Mouse (Mus musculus): Measurements from ENCODE around the gene Ifna7. TPM values are rescaled to one million over a fixed set of nuclear protein-coding genes. Genes with fewer than 3 reads are reported as not detected.
"Not testable (repeated sequence)": the region's sequence is repeated elsewhere in the genome, so short reads cannot be mapped to it uniquely, and the experiment has no call there.

Ifna7 gene
- not detected in 2 replicates for total RNA-seq (2014; fragmentation: Nextera tagmentation)
- not detected in 2 replicates for total RNA-seq (2017)

- no peak for ATAC-seq (replicated peaks; ENCODE audit: low FRiP score, low TSS enrichment, poor library complexity, severe bottlenecking)
Measured at GRCm38 (mm10) chr4:88815928-88816327, at the start of gene Ifna7. Ifna7 (plus strand) TSS chr4:88816228.

DNA sequence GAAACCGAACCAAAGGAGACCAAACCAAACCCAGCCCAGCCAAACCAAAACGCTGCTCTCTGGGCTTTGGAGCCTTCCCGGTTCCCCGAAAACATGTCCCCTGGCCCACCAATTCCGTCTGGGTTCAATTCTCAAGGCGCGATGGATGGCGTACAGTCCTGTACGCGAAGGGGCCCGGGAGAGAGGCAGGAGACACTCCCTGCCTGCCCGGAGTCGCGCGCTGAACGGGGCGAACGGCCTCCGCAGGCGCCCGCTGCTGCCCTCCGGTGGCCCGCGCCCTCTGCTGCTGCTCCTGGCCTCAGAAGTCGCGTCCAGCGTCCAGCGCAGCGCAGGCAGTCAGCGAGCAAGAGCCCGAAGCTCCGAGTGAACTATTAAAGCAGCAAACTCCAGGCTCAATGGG lies 42.5 kb upstream of the Ifna7 start, which contains the start of gene Gm13290:
Gene Gm13290 (plus strand): TSS at position 301 of the 400 bp plus-strand sequence.
- not testable (repeated sequence) for ATAC-seq (replicated peaks; ENCODE audit: low FRiP score, low TSS enrichment, poor library complexity, severe bottlenecking)

- not testable (repeated sequence) for ATAC-seq (replicated peaks; ENCODE audit: low FRiP score, low TSS enrichment, poor library complexity, severe bottlenecking)
Measured at GRCm38 (mm10) chr4:88776622-88777021, 39.4 kb upstream of the Ifna7 start, which contains the start of gene Gm13289. Gm13289 (plus strand) TSS chr4:88776922.

GRCm38 (mm10) chr4:88779550-88779949 lies 36.5 kb upstream of the Ifna7 start, which contains the start of gene Gm13272:
Gm13272 (plus strand) TSS chr4:88779850.
- not testable (repeated sequence) for ATAC-seq (replicated peaks; ENCODE audit: low FRiP score, low TSS enrichment, poor library complexity, severe bottlenecking)

- ATAC-seq (replicated peaks; ENCODE audit: low FRiP score, low TSS enrichment, poor library complexity, severe bottlenecking) = not testable (repeated sequence)
Measured at GRCm38 (mm10) chr4:88780320-88780719, 35.7 kb upstream of the Ifna7 start.

GRCm38 (mm10) chr4:88781831-88782230 lies 34.2 kb upstream of the Ifna7 start, which contains the start of gene Ifnz:
Ifnz (plus strand) TSS chr4:88782131.
- ATAC-seq (replicated peaks; ENCODE audit: low FRiP score, low TSS enrichment, poor library complexity, severe bottlenecking) = not testable (repeated sequence)

GRCm38 (mm10) chr4:88782335-88782734 lies 33.7 kb upstream of the Ifna7 start:
- ATAC-seq (replicated peaks; ENCODE audit: low FRiP score, low TSS enrichment, poor library complexity, severe bottlenecking) = not testable (repeated sequence)

DNA sequence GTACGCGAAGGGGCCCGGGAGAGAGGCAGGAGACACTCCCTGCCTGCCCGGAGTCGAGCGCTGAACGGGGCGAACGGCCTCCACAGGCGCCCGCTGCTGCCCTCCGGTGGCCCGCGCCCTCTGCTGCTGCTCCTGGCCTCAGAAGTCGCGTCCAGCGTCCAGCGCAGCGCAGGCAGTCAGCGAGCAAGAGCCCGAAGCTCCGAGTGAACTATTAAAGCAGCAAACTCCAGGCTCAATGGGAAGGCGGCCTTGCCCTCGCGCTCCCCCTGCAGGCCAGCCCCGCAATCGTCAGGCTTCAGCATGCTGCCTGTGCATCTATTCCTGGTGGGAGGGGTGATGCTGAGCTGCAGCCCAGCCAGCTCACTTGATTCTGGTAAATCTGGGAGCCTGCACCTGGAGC lies 30.6 kb upstream of the Ifna7 start, which contains the start of gene Gm13276:
Gene Gm13276 (plus strand): TSS at position 301 of the 400 bp plus-strand sequence.
- ATAC-seq (replicated peaks; ENCODE audit: low FRiP score, low TSS enrichment, poor library complexity, severe bottlenecking) = not testable (repeated sequence)

DNA sequence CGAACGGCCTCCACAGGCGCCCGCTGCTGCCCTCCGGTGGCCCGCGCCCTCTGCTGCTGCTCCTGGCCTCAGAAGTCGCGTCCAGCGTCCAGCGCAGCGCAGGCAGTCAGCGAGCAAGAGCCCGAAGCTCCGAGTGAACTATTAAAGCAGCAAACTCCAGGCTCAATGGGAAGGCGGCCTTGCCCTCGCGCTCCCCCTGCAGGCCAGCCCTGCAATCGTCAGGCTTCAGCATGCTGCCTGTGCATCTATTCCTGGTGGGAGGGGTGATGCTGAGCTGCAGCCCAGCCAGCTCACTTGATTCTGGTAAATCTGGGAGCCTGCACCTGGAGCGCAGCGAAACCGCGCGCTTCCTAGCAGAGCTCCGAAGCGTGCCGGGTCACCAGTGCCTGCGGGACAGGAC lies 27.6 kb upstream of the Ifna7 start, which contains the start of gene Gm13277:
Gene Gm13277 (plus strand): TSS at position 231 of the 400 bp plus-strand sequence.
- ATAC-seq (replicated peaks; ENCODE audit: low FRiP score, low TSS enrichment, poor library complexity, severe bottlenecking) = not testable (repeated sequence)

GRCm38 (mm10) chr4:88791250-88791649 lies 24.8 kb upstream of the Ifna7 start, which contains the start of gene Gm13278:
Gm13278 (plus strand) TSS chr4:88791550.
- ATAC-seq (replicated peaks; ENCODE audit: low FRiP score, low TSS enrichment, poor library complexity, severe bottlenecking) = not testable (repeated sequence)

GRCm38 (mm10) chr4:88793936-88794675 lies 21.9 kb upstream of the Ifna7 start, which contains the start of gene Gm13275:
Gm13275 (plus strand) TSS chr4:88794487.
- not testable (repeated sequence) for ATAC-seq (replicated peaks; ENCODE audit: low FRiP score, low TSS enrichment, poor library complexity, severe bottlenecking)

DNA sequence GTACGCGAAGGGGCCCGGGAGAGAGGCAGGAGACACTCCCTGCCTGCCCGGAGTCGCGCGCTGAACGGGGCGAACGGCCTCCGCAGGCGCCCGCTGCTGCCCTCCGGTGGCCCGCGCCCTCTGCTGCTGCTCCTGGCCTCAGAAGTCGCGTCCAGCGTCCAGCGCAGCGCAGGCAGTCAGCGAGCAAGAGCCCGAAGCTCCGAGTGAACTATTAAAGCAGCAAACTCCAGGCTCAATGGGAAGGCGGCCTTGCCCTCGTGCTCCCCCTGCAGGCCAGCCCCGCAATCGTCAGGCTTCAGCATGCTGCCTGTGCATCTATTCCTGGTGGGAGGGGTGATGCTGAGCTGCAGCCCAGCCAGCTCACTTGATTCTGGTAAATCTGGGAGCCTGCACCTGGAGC lies 18.9 kb upstream of the Ifna7 start, which contains the start of gene Gm13279:
Gene Gm13279 (plus strand): TSS at position 301 of the 400 bp plus-strand sequence.
- not testable (repeated sequence) for ATAC-seq (replicated peaks; ENCODE audit: low FRiP score, low TSS enrichment, poor library complexity, severe bottlenecking)

- ATAC-seq (replicated peaks; ENCODE audit: low FRiP score, low TSS enrichment, poor library complexity, severe bottlenecking) = not testable (repeated sequence)
Measured at GRCm38 (mm10) chr4:88799365-88799764, 16.7 kb upstream of the Ifna7 start, which contains the start of gene Gm13285. Gm13285 (plus strand) TSS chr4:88799665.

DNA sequence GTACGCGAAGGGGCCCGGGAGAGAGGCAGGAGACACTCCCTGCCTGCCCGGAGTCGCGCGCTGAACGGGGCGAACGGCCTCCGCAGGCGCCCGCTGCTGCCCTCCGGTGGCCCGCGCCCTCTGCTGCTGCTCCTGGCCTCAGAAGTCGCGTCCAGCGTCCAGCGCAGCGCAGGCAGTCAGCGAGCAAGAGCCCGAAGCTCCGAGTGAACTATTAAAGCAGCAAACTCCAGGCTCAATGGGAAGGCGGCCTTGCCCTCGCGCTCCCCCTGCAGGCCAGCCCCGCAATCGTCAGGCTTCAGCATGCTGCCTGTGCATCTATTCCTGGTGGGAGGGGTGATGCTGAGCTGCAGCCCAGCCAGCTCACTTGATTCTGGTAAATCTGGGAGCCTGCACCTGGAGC lies 13.1 kb upstream of the Ifna7 start, which contains the start of gene Gm13287:
Gene Gm13287 (plus strand): TSS at position 301 of the 400 bp plus-strand sequence.
- not testable (repeated sequence) for ATAC-seq (replicated peaks; ENCODE audit: low FRiP score, low TSS enrichment, poor library complexity, severe bottlenecking)

DNA sequence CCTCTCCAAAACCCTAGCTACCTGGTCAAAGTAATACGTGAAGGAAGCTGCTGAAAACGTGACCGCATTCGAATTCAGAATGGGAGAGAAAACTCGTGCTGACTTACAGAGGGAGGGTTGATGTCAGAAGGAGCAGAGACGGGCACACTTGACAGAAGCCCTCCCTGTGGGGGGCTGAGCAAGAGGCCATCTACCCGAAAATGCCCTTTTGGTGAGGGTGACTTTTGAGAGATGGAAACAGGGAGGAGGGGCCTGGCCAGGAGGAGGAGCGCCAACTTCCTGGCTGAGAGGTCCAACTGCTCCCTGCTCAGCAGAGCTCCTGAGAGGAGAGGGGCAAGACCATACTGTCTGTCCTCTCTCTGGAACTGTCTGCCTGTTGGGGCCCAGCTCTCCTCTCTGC lies 10.8 kb upstream of the Ifna7 start, which contains the start of gene Gm13288:
Gene Gm13288 (plus strand): TSS at position 301 of the 400 bp plus-strand sequence.
- ATAC-seq (replicated peaks; ENCODE audit: low FRiP score, low TSS enrichment, poor library complexity, severe bottlenecking) = not testable (repeated sequence)

- not testable (repeated sequence) for ATAC-seq (replicated peaks; ENCODE audit: low FRiP score, low TSS enrichment, poor library complexity, severe bottlenecking)
Measured at GRCm38 (mm10) chr4:88805761-88806160, 10.3 kb upstream of the Ifna7 start.

- ATAC-seq (replicated peaks; ENCODE audit: low FRiP score, low TSS enrichment, poor library complexity, severe bottlenecking) = no peak
Measured at GRCm38 (mm10) chr4:88819659-88820058, 3.6 kb downstream of the Ifna7 start, which contains the start of gene Ifna11. Ifna11 (plus strand) TSS chr4:88819959.

GRCm38 (mm10) chr4:88822995-88823394 lies 7.0 kb downstream of the Ifna7 start:
- ATAC-seq (replicated peaks; ENCODE audit: low FRiP score, low TSS enrichment, poor library complexity, severe bottlenecking) = peak; percentile 79; the same call in 1 of the 2 replicates

- ATAC-seq (replicated peaks; ENCODE audit: low FRiP score, low TSS enrichment, poor library complexity, severe bottlenecking) = not testable (repeated sequence)
Measured at GRCm38 (mm10) chr4:88827116-88827515, 11.1 kb downstream of the Ifna7 start, which contains the start of gene Ifna6. Ifna6 (plus strand) TSS chr4:88827416.

DNA sequence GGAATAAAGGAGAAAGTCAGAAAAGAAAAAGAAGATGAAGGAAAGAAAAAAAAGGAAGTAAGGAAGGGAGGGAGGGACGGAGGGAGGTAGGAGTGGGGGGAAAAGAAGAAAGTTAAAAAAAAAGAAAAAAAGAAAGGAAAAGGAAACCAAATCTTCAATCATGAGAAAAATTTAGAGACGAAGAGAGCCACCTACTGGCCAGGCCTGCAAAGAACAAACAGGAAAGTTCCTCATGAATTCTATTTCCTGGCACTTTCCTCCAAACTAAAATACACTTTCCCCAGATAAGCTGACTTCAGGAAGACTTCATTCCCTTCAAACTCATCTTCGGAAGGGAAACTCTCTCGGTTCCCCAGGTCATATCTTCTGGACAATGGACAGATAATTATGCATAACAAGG lies 14.5 kb downstream of the Ifna7 start:
- ATAC-seq (replicated peaks; ENCODE audit: low FRiP score, low TSS enrichment, poor library complexity, severe bottlenecking) = no peak

All from megakaryocyte-erythroid progenitor cell, adult 5-6 weeks (primary cell).